Mouse (Mus musculus): ENCODE data around the gene Tmem132c.
A peak's percentile ranks its signal among the peaks of the same experiment; 100 is the strongest.

Tmem132c gene

GRCm38 (mm10) chr5:127286886-127287285, 45.3 kb downstream of the Tmem132c start:
- DNase-seq = no peak

DNA sequence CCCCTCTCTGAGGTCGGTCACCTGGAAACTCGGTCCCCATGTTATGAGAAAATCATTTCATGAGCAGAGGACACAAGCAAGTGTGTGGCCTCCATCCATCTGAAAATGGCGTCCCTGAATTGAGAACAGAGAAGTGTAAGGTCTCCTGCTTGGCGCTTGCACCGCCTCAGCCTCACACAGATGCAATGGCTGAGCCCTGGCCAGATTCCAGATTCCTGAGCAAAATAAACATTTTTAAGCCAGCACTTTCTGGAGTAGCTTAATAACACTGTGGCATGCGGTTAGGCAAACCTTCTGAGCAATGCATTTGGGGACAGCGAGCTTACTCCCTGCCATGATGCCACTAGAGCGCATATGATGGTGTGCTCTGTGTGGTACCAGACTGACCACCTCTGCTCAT, 48.1 kb downstream of the Tmem132c start:
- DNase-seq = no peak

DNA sequence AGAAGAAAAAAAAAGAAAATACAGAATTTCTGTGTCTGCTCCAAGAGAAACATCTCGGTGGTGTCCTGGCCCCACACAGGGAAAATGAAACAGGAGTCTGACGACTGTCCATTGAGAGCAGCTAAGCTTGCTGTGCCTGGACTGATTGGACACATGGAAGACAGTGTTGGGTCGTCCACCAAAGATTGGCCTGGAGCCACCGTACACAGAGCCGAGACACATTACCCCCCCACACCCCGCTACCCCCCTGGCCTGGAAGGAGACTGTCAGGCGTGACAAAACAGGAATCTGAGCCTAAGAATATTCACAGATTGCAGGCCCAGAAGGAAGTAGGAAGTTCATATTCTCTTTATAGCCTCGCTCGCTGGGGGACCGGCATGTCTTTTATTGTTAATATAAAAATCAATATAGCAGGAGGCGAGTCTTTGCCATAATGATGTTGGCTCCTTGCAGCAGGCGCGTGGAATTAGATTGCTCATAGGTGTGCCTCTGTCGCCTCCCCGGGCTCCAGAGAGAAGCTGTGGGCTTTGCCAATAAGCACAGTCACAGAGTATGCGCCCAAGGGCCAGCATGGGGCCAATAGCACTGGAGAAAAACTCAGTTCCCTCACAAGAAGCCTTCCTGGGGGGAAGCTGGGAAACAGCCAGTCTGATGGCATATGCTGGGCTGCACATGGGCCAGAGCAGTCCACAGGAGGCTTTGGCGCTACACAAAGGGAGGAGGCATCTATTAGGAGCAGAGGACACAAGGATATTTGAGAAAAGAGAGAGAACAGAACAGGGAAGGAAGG, 49.0 kb downstream of the Tmem132c start:
- no peak for DNase-seq

DNA sequence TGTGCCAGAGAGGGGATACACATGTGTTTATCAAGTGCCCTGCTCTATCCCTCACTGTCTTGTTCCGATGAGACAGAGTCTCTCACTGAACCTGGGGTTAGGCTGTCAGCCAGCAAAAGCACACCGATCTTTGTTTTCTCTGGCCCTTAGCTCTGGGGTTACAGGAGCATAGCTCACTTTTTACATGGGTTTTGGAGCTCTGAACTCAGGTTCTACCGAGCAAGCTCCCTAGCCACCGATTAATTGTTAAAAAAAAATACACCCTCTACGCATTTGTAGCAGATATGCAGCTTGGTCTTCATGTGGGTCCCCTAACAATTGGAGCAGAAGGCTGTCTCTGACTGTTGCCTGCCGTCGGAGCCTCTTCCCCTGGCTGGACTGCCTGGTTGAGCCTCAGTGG, 50.0 kb downstream of the Tmem132c start:
- no peak for DNase-seq

DNA sequence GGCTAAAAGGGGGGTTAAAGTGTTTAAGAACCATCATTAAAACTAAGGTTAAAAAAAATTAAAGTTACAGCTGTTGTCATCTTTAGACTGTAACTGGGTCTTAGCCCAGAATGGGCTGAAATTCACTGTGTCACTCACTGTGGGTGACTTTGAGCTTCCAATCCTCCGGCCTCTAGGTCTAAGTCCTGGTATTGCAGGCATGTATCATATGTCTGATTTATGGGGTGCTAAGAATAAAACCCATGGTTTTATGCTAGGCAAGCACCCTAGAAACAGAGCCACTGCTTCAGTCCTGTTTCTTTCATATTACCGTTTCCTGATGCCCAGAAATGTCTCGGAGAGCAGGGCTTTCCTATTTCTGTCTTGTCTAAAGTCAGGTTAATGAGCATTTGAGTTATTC, 52.1 kb downstream of the Tmem132c start:
- no peak for DNase-seq

DNA sequence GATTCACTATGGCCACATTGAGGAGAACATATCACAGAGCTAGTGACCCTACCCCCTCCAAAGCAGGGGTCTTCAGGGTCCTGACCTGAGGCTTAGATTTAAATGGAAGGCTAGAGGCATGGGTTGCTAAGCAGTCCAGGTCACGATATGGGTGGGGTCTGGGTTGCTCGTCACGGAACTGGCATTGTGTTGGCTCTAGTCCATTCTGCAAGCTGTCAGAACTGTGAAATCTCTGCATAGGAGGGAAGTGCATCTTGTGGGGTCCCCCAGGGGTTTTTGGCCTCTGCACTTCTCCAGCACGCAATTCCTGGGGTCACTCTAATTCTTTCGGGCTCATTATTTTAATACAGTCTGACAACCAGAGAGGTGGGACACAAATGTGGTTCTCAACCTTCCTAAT, 55.9 kb downstream of the Tmem132c start:
- DNase-seq = no peak

DNA sequence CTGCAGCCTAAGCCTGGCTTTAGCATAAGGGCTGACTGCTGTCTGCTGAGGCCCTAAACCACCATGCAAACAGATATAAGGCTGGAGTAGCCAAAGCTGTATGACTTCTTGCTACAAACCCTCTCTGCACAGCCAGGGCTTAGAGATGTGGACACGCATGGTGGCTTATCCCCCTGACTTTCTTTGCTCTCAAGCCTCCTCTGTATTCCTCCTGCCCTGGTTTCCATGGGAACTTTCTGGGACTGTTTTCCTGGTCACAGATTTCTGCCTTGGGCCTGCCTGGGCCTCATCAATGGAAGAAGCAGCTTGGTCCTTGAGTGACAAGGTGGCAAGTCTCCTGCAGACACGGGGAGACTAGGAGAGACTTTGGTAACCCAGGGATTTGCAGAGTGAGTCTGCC, 56.5 kb downstream of the Tmem132c start:
- DNase-seq = no peak

DNA sequence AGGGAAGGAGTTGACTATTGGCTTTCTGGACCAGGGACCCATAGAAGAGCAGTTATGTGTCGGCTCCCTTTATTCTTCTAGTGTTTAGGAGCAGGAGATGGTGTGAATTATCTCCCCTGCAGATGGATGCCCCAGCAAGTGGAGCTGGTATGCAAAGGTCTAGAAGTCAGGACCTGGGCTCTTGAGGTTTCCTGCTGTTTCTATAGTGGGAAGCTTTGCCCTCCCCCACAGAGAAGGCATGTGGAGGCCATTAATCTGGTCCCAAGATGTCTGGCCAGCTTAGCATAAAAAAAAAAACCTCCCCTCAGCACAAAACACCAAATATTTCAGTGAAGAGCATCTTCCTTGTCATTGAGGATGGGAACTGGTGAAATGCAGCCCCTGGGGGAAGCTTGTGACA, 57.4 kb downstream of the Tmem132c start:
- no peak for DNase-seq

- peak; percentile 18 for DNase-seq
Observed at GRCm38 (mm10) chr5:127300597-127301254, 59.1 kb downstream of the Tmem132c start.

DNA sequence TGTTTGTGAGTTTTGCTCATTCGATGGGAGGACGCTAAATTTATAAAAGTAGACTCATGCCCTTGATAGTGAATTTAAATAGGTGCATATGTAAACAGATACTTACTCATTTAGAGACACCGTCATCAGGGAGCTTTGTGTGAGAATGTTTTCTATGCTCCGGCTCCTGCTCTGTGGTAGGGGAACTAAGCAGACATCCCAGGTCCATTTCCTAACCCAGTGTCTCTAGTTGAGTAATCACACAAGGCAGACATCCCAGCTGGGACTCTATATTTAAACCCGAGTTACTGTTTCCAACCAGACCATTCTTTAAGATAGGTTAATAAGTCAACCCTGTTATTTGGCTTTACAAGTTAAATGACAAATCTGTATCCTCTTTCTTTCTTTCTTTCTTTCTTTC, 63.7 kb downstream of the Tmem132c start:
- no peak for DNase-seq

- no peak for DNase-seq
Observed at GRCm38 (mm10) chr5:127305719-127306118, 64.1 kb downstream of the Tmem132c start.

GRCm38 (mm10) chr5:127306726-127307125, 65.1 kb downstream of the Tmem132c start:
- no peak for DNase-seq

DNA sequence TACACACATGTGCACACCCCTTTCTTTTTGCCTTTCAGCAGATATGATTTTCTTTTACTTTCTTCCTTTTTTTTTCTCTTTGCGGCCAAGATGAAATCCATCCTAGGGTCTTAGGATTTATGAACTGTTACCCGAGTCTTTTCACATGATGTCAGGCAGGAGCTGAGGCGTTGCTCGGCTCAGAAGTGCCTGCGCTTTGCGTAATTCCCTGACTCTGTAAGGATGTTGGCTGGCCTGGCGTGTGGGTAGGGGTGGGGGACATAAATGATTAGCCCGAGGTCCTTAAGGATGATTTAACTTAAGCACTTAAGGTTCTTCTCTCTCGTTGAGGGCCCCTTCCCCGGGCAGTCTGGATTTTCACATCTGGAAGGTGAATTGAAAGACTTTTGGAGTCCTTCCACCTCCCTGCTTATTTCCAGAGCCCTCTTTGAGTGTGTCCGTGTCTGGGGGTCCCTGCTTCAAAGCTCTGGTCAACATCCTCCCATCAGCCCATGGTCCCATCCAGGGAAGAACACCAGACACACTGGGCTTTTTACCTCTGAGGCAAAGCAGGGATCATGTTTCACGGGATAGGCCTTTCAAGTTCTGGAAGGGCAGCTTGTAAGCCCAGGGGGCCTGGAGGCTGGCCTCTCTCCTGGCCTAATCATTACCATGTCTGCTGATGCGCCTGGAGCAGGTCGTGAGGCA, 68.9 kb downstream of the Tmem132c start:
- no peak for DNase-seq

DNA sequence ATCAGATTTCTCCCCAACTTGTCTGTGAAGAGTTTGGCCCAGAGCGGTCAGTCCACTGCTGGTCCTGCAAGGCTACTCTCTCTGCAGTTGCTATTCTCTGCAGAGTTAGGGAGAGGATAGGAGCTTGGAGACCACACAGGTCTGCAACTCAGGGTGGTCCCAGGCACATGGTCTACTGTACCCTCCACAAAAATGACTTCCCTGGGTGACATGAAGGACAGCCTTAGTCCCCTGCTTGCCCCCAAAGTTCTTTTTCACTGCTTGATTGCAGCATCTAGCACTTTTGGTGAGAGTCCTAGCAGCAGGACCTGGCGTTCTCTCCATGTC, 69.4 kb downstream of the Tmem132c start:
- DNase-seq = no peak

GRCm38 (mm10) chr5:127313634-127314033, 72.0 kb downstream of the Tmem132c start:
- DNase-seq = no peak

DNA sequence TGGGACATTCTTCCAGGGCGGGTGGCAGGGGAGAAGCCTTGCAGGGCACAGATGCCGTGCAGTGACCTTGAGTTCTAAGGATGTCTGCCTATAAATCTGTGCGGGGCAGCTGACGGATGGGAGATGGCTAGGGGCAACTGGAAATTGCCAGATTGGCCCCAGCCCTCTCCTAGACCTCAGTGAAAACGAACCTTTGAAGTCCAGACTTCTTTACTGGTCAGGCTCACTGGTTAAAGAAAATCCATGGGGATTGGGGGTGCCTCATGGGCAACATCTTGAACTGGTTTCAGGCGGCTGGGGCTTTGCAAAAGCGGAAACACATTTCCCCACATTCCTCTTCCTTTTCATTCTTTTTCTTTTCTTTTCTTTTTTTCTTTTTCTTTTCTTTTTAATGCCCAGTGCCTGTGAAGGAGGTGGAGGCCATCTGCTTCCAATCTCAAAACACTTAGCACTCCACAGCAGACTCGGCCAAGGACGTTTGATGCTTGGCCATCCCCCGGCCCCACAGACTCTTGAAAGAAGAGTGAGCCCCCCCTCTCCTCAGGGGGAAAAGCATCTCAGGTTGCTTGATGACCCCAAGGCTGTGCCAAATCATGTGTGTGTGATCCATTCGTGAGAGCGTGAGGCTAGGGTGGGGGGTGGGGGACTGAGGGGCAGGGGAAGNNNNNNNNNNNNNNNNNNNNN, 77.6 kb downstream of the Tmem132c start:
- DNase-seq = no peak

DNA sequence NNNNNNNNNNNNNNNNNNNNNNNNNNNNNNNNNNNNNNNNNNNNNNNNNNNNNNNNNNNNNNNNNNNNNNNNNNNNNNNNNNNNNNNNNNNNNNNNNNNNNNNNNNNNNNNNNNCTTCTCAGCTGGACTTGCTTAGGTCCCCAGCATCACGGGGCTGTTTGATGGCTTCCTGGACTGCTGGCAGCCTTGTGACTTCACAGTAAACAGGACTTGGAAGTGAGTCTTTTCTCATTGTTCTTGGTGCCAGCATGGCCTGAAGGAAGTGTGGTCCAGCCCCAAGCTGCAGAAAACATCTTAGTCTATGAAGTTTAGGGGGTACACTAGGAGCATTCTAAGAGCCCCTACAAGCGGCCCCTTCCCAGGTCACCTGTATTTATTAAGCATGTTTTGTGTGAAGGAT, 83.0 kb downstream of the Tmem132c start:
- DNase-seq = no peak

DNA sequence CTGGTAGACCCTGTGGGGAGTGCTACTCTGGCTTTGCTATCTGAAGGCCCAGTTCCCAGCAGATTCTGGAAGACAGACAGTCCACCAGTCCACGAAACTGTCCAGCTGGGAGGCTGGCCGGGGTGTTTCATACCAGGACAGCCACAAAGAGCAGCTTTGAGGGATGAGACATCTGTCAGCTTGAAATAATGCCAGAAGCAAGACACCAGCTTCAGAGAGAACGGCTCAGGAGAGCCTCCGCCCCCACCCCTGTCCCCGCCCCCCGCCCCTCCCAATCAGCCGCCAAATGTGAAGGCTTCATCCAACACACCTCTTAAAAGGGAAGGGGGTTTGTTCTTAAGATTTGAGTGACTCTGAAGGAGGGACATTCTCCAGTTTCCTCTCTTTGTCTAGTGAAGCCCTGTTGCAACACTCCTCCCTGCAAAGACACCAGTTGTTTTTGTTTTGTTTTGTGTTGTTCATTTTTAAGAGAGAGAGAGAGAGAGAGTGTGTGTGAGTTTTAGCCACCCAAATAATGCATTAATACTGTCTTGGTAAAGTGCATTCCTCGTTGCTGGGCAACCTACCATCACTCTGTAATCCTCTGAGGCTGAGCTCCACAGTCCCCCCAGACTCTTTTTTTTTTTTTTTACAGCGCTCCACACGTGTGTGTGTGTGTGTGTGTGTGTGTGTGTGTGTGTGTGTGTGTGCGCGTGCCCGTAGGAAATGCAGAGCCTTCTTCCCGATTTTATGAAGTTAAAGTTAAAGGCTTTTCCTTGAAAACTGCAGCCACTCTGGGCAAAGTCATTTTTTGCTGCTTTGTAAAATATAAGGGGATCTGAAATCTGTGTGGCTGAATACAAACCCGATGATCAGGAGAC, 94.7 kb downstream of the Tmem132c start:
- DNase-seq = no peak

DNA sequence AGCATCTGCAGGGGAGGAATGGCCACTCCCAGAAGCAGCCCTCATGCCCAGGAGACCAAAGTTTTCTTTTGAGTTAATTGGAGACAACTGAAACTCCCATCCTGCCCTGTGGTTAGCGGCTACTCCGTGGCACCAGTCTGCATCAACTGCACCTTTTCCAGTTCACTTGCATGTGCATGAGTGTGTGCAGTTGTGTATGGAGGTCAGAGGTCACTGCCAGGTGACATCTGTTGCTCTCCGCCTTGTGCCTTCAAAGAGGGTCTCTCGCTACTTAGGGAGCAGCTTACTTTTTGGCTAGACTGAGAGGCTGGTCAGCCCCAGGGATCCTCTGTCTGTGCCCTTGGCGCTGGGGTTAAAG, 95.3 kb downstream of the Tmem132c start:
- DNase-seq = no peak

DNA sequence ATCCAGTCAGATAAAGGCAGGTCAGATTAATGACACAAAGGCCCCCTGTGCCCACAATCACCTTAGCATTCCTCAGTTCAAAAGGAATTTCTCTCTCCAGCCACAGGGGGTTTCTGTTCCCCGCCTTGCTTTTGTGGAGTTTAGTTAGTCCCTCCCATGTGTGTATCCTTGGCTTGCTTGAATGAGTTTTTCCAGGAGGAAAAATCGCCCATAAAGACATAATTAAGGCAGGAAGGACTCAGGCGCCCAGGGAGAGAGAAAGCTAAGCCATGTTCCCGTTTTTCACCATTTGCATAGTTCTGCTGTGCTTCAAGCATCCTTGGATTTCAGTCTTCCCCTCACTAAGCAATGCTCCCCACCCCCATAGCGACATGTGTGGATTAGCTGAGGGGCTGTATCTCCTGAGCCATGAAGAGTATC, 97.4 kb downstream of the Tmem132c start:
- no peak for DNase-seq

GRCm38 (mm10) chr5:127341158-127341557, 99.5 kb downstream of the Tmem132c start:
- no peak for DNase-seq

DNA sequence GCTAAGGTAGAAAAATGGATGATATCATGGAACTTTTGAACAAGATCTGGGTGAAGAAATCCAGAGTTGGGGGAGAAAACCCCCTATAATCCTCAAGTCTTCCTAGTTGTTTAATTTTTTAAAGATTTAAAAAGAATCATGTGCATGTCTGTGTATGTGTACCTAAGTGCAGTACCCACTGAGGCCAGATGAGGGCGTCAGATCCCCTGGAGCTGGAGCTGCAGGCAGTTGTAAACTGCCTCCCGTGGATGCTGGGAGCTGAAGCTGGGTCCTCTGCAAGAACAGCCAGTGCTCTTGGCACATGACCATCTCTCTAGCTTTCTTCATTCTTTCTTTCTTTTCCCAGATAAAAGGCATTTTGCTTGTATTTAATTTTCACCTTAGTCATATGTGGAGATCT, 103.1 kb downstream of the Tmem132c start:
- no peak for DNase-seq

DNA sequence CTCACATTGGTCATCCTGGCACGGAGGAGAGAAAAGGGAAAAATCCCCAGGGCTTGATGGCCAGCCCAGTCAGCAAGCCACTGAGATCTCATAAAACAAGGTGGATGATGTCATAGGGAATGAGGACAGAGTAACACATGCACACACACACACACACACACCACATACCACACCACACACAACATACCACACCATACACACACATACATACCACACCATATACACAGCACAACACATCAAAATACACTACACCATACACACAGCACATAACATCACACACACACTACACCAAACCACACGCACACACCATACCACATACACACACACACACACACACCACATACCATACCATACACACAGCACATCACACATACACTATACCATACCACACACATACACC, 104.8 kb downstream of the Tmem132c start:
- no peak for DNase-seq
